Mouse (Mus musculus) E14TG2a.4 (cell line): Measurements from ENCODE around the gene Thada.

Experiments
- H3K27me3 ChIP-seq: 2 replicates; pipeline ENCODE4 v1.6.1; 2014; ENCODE audit warnings: low read length, control low read depth; ENCODE audit not compliant: insufficient read depth
- H3K36me3 ChIP-seq: 2 replicates; pipeline ENCODE4 v1.6.1; 2014; ENCODE audit warnings: low read length, control low read depth; ENCODE audit not compliant: insufficient read depth
- H3K4me1 ChIP-seq: replicated peaks from 2 replicates; pipeline ENCODE4 v1.6.1; 2014; ENCODE audit warnings: low read depth, low read length, control low read depth
- H3K4me3 ChIP-seq: replicated peaks from 2 replicates; pipeline ENCODE4 v1.5.1; 2014; ENCODE audit warnings: mild to moderate bottlenecking, low read length
- H3K9me3 ChIP-seq: 2 replicates; pipeline ENCODE4 v1.6.1; 2014; ENCODE audit warnings: low read length, control low read depth
- CTCF ChIP-seq: conservative IDR thresholded peaks from 2 replicates; pipeline ENCODE4 v1.5.1; 2014; ENCODE audit warnings: low read length
- NANOG ChIP-seq: IDR thresholded peaks from 2 replicates; pipeline ENCODE4 v1.6.1; 2014; ENCODE audit warnings: borderline replicate concordance, low read length, mixed read lengths
- POU5F1 ChIP-seq: IDR thresholded peaks from 2 replicates; pipeline ENCODE4 v1.6.1; 2014; ENCODE audit warnings: low read length, borderline replicate concordance

Gene Thada

DNA sequence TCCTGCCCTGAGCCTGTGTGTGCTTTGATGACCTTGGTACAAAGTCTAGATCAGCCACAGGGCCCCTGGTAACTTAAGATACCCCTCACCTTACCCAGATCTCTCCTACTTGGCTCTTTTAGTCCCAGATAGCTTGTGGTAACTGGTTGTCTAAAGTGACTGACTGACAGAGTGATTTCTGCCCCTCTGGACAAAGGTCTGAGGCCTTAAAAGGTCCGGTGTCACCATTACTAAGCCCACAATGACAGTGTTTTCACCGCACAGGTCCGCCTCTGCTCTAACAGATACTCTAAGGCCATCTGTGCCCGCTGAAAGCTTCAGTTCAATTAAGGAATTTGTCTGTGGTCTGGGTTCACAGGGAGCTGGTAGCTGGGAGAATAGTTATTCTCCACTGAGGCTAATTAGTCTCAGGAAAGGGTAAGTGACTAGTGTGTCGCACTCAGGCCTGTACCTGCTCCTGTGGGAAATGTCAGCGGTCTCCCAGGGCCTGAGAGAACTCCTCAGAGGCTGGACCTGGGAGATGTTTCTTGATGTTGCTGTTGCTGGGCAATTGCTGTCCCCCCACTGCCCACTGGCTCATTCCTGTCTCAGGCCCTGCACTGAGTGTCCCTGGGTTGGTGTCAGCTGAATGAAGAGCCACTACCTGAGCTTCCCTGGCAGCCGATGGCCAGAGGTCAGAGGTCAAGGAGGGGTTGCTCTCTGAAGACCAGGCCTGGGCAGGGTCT, 319.4 kb downstream of the Thada start:
- no peaks in the 10 kb centered on the region for H3K36me3 ChIP-seq
- no peak overlapping the region for H3K4me3 ChIP-seq
- peaks cover 72% of the 10 kb centered on the region for H3K4me1 ChIP-seq
- no peak for TF ChIP-seq POU5F1
- TF ChIP-seq NANOG = no peak
- no peak for TF ChIP-seq CTCF
- H3K9me3 ChIP-seq = no peaks in the 10 kb centered on the region
- H3K27me3 ChIP-seq = peaks cover 52% of the 10 kb centered on the region

DNA sequence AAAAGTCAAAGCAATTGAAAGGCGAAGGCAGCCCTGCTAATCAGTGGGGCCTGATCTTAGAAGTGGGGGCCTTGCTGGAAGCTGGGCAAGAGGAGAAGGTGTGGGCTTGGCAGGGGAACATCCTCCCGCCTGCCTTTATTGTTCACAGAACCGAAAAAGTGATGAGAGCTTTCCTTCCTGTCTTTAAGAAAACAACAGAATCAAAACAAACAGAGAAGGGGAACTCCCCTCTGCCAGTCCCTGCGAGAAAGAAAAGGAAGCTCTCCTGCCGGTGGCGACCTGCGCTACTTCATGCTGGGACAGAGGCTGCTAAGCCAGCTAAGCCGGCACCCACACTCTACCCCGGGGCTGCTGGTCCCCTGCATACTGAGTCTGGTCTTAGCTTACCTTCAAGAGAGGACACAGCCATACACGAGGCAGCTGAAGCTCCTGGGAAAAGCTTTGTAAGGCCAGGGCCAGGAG, 320.1 kb downstream of the Thada start:
- H3K4me1 ChIP-seq = peaks cover 75% of the 10 kb centered on the region
- H3K9me3 ChIP-seq = no peaks in the 10 kb centered on the region
- H3K4me3 ChIP-seq = no peak overlapping the region
- no peaks in the 10 kb centered on the region for H3K36me3 ChIP-seq
- peaks cover 47% of the 10 kb centered on the region for H3K27me3 ChIP-seq
- TF ChIP-seq CTCF = no peak
- no peak for TF ChIP-seq NANOG
- no peak for TF ChIP-seq POU5F1

DNA sequence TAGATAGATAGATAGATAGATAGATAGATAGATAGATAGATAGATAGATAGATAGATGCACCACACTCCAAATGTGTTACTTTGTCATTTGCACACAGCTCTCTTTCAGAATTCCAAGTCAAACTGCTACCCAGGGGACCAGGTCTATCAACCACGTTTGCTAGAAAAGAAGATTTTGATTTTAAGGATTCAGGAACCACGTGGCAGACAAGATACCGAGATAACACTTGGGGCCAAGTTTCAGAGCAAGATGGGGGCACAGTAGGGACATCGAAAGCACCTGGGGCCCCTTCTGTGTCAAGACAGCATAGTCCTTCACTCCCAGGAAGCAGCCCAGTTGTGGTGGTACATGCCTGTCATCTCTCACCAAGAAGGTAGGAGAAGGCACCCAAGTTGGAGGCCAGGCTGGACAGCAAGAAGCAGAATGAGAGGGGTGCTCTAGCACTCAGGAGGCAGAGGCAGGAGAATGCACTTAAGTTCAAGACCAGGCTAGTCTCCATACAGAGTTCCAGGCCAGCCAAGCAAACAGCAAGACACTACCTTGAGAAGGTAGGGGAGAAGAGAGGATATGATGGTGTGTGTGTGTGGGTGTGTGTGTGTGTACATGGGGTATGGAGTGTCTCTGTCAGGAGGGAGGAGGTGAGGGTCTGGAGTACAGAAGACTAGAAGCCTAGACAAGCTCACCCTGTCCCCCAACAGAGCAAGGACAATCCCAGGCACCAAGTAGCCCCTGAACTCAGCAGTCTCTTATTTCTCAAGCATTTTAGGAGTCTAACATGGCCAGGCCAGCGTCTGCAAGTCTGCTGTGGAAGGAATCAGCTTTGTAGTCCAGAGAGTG, 321.0 kb downstream of the Thada start:
- H3K27me3 ChIP-seq = peaks cover 40% of the 10 kb centered on the region
- no peaks in the 10 kb centered on the region for H3K9me3 ChIP-seq
- TF ChIP-seq POU5F1 (no peak), CTCF (no peak), NANOG (no peak)
- H3K4me1 ChIP-seq = peaks cover 79% of the 10 kb centered on the region
- no peaks in the 10 kb centered on the region for H3K36me3 ChIP-seq
- no peak overlapping the region for H3K4me3 ChIP-seq

DNA sequence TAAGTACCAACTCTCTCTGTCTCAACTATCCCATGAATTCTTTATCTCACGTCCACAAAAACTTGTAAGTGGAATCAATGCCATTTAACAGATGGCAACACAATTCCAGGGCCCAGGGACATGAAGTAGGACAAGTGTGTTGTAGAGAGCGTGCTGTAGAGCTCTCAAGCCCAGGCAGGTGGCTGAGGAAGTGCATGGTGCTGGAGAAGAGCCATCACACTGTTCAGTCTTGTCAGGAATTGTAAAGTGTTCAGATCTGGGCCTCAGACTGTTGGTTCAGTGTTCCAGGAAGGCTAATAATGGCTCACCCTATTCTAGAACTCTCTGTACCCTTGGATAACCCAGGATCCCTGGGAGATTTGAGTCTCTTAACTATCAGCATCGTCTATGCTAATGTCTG, 321.9 kb downstream of the Thada start:
- TF ChIP-seq POU5F1 = no peak
- TF ChIP-seq CTCF = no peak
- TF ChIP-seq NANOG = no peak
- Histone ChIP-seq H3K4me3 (no peak overlapping the region), H3K36me3 (no peaks in the 10 kb centered on the region), H3K4me1 (peaks cover 72% of the 10 kb centered on the region), H3K27me3 (peaks cover 40% of the 10 kb centered on the region), H3K9me3 (no peaks in the 10 kb centered on the region)

DNA sequence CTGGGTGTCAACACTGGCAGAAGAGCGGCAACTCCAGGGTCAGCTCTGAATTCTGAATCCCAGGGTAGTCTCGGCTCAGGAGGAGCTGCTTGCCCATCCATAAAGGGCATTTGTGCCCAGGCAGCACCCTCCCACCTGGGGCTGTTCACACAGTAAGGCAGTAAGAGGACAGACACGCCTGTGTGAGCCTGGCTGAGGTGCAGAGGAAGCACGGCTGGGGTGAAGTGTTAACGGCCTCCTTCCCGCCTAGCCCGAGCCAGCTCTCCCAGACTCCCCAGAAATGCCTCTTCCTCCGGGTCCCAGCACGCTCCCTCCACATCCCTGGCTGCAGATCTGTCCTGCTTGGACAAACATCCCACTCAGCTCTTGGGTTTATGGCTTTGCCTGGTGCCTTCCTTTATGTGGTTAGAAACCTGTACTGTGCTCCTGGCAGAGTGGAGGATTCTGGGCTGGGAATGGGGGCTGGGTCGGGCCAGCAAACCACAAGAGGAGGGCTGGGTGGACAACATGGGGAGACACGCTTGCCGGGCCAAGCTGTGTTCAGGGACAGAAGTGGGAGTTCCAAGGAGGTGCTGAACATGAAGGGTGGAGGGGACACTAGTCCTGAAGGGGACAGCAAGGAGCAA, 322.7 kb downstream of the Thada start:
- Histone ChIP-seq H3K27me3 (peaks cover 40% of the 10 kb centered on the region), H3K9me3 (no peaks in the 10 kb centered on the region), H3K4me3 (no peak overlapping the region), H3K36me3 (no peaks in the 10 kb centered on the region), H3K4me1 (peaks cover 64% of the 10 kb centered on the region)
- TF ChIP-seq POU5F1 = no peak
- no peak for TF ChIP-seq NANOG
- TF ChIP-seq CTCF = no peak

DNA sequence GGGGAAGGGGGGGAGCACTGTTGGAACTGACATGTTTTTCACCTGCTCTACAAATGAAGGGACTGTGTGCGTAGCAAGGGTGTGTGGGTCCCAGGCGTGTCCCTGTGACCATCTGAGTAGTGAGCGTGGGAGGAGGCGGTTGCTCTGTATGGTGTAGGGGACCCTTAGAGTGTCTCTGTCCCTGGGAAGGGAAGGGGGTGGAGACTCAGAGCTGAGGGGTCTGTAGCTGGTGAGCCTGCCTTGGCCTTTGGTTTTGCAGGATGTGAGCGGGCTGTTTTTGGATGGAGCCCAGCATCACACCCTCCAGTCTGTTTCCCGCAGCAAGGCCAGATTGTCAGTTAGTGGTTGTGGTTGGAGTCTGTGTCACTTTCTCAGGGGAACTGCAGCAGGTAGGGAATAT, 324.3 kb downstream of the Thada start:
- Histone ChIP-seq H3K27me3 (peaks cover 44% of the 10 kb centered on the region), H3K9me3 (no peaks in the 10 kb centered on the region), H3K36me3 (no peaks in the 10 kb centered on the region), H3K4me3 (no peak overlapping the region), H3K4me1 (peaks cover 51% of the 10 kb centered on the region)
- TF ChIP-seq POU5F1 (no peak), CTCF (no peak)

DNA sequence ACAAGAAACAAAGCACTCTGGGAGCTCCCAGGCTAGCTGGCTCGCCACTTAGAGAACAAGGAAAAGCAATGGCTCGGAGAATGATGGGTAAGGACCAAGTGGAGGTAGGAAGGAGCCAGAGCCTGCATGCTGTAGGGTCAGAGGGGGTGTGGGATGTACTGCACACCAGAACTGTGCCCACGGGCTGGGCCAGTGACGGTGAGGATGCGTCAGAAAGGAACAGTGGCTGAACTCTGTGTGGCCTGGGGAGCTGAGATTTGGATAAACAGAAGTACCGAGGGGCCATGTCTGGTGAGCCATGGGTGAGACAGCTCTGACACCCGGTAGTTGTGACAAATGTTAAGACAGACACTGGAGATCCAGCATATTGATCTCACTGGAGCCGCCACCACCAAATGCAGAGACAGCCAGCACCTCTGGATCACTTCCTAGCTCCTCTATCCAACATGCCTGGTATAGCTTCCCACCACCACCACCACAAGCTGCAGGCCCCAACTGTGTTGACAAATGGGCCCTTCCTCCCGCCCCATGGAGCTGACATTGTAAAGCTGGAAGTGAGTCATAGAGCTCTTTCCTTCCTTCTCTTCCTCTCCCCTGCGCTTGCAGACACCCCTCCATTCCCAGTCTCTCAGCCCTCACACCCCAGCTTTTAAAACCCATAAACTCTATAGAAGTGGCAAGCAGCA, 325.0 kb downstream of the Thada start:
- Histone ChIP-seq H3K4me3 (peak overlapping the region; percentile 45), H3K4me1 (peaks cover 44% of the 10 kb centered on the region), H3K27me3 (peaks cover 44% of the 10 kb centered on the region), H3K36me3 (no peaks in the 10 kb centered on the region), H3K9me3 (no peaks in the 10 kb centered on the region)
- no peak for TF ChIP-seq POU5F1
- no peak for TF ChIP-seq NANOG
- TF ChIP-seq CTCF = no peak
